Mouse (Mus musculus) embryonic facial prominence, embryonic 15.5 days (tissue): ENCODE data around the gene Brd7. TPM values are rescaled to one million over a fixed set of nuclear protein-coding genes. Genes with fewer than 3 reads are reported as not detected.

Experiments used
- ATAC-seq: fragments of 200-750 bp; cut with Nextera tagmentation; 2 replicates; pipeline ENCODE4 v1.8.0; 2017; ENCODE audit warnings: low read depth, moderate TSS enrichment; ENCODE audit not compliant: insufficient number of reproducible peaks, low FRiP score, low TSS enrichment
- H3K27ac ChIP-seq: fragments of 300-500 bp; sonication (generic); replicated peaks from 2 replicates; pipeline ENCODE4 v1.5.1; 2015; ENCODE audit warnings: mild to moderate bottlenecking, inconsistent platforms
- H3K27me3 ChIP-seq: fragments of 300-500 bp; sonication (generic); 2 replicates; pipeline ENCODE4 v1.6.1; 2015; ENCODE audit warnings: inconsistent platforms
- H3K36me3 ChIP-seq: fragments of 300-500 bp; sonication (generic); 2 replicates; pipeline ENCODE4 v1.6.1; 2015; ENCODE audit warnings: mild to moderate bottlenecking, inconsistent platforms
- H3K4me1 ChIP-seq: fragments of 300-500 bp; sonication (generic); 2 replicates; pipeline ENCODE4 v1.6.1; 2015; ENCODE audit warnings: inconsistent platforms
- H3K4me2 ChIP-seq: fragments of 300-500 bp; sonication (generic); replicated peaks from 2 replicates; pipeline ENCODE4 v1.6.1; 2015; ENCODE audit warnings: mild to moderate bottlenecking, inconsistent platforms
- H3K4me3 ChIP-seq: fragments of 300-500 bp; sonication (generic); replicated peaks from 2 replicates; pipeline ENCODE4 v1.5.1; 2015; ENCODE audit warnings: mild to moderate bottlenecking, inconsistent platforms
- H3K9ac ChIP-seq: fragments of 300-500 bp; sonication (generic); 2 replicates; pipeline ENCODE4 v1.6.1; 2015; ENCODE audit warnings: inconsistent platforms
- H3K9me3 ChIP-seq: fragments of 300-500 bp; sonication (generic); replicated peaks from 2 replicates; pipeline ENCODE4 v1.6.1; 2016; ENCODE audit warnings: inconsistent platforms
- WGBS: fragments of 180-500 bp; shearing (Covaris S2); methylation state at CpG from one replicate; pipeline ENCODE4 v1.1.7; 2015; 5-methylcytosine and 5-hydroxymethylcytosine counted together
- polyA plus RNA-seq: library from polyadenylated mRNA; unstranded; fragments of >200 nt; fragmentation: Nextera tagmentation; extraction: Ambion mirVana; gene quantifications from 2 replicates; pipeline ENCODE4 v1.2.1, GENCODE M21; 2015

The Brd7 gene
- polyA plus RNA-seq, 1 experiment from 2014 or later, result 72.8 TPM

- H3K4me2 ChIP-seq, result no peak overlapping the region
- 72% methylated on average over 7 of the region's 7 CpGs for WGBS
- peaks cover 37% of the 10 kb centered on the region for H3K4me1 ChIP-seq
- no peak overlapping the region for H3K27ac ChIP-seq
- H3K36me3 ChIP-seq, result no peaks in the 10 kb centered on the region
- H3K27me3 ChIP-seq, result no peaks in the 10 kb centered on the region
- no peak for ATAC-seq
- no peak overlapping the region for H3K4me3 ChIP-seq
- no peaks in the 10 kb centered on the region for H3K9me3 ChIP-seq
- H3K9ac ChIP-seq, result no peak overlapping the region
Measured at GRCm38 (mm10) chr8:88380497-88380896, 18.5 kb upstream of the Brd7 start.

- H3K9me3 ChIP-seq, result no peaks in the 10 kb centered on the region
- 28% methylated on average over 19 of the region's 19 CpGs for WGBS
- no peak overlapping the region for H3K4me3 ChIP-seq
- peaks cover 31% of the 10 kb centered on the region for H3K4me1 ChIP-seq
- no peak overlapping the region for H3K9ac ChIP-seq
- no peaks in the 10 kb centered on the region for H3K36me3 ChIP-seq
- 0 out of 2 replicates have a peak overlapping the region, but pooled peaks have one; percentile 17 for H3K4me2 ChIP-seq
- no peaks in the 10 kb centered on the region for H3K27me3 ChIP-seq
- H3K27ac ChIP-seq, result peak overlapping the region; percentile 65
- ATAC-seq, result peak; percentile 81
Measured at GRCm38 (mm10) chr8:88376836-88377582, 15.0 kb upstream of the Brd7 start.

GRCm38 (mm10) chr8:88371522-88371921 lies 9.5 kb upstream of the Brd7 start:
- Histone ChIP-seq H3K4me2 (no peak overlapping the region), H3K36me3 (no peaks in the 10 kb centered on the region), H3K4me3 (no peak overlapping the region), H3K27ac (no peak overlapping the region), H3K4me1 (peaks cover 23% of the 10 kb centered on the region), H3K9ac (no peak overlapping the region), H3K27me3 (no peaks in the 10 kb centered on the region), H3K9me3 (no peaks in the 10 kb centered on the region)
- 85% methylated on average over 2 of the region's 2 CpGs for WGBS
- ATAC-seq, result no peak

- Histone ChIP-seq H3K9me3 (no peaks in the 10 kb centered on the region), H3K27ac (no peak overlapping the region), H3K4me1 (peaks cover 11% of the 10 kb centered on the region; the same call in 1 of the 2 replicates), H3K36me3 (no peaks in the 10 kb centered on the region), H3K4me2 (no peak overlapping the region), H3K9ac (no peak overlapping the region), H3K27me3 (no peaks in the 10 kb centered on the region), H3K4me3 (no peak overlapping the region)
- 41% methylated on average over 3 of the region's 3 CpGs for WGBS
- no peak for ATAC-seq
Measured at GRCm38 (mm10) chr8:88369805-88370204, 7.8 kb upstream of the Brd7 start.

GRCm38 (mm10) chr8:88369221-88369620 lies 7.2 kb upstream of the Brd7 start:
- Histone ChIP-seq H3K27ac (no peak overlapping the region), H3K27me3 (no peaks in the 10 kb centered on the region), H3K9me3 (no peaks in the 10 kb centered on the region), H3K4me2 (no peak overlapping the region), H3K4me1 (peaks cover 11% of the 10 kb centered on the region; the same call in 1 of the 2 replicates), H3K4me3 (no peak overlapping the region), H3K36me3 (no peaks in the 10 kb centered on the region), H3K9ac (no peak overlapping the region)
- ATAC-seq, result no peak; the same call in 1 of the 2 replicates
- 12% methylated on average over 6 of the region's 6 CpGs for WGBS

GRCm38 (mm10) chr8:88362446-88363150 lies 604 bp upstream of the Brd7 start:
- ATAC-seq, result no peak
- H3K9me3 ChIP-seq, result no peaks in the 10 kb centered on the region
- WGBS, result 32% methylated on average over 11 of the region's 11 CpGs
- peak overlapping the region; percentile 98 for H3K4me3 ChIP-seq
- H3K36me3 ChIP-seq, result peaks cover 17% of the 10 kb centered on the region
- peaks cover 19% of the 10 kb centered on the region for H3K4me1 ChIP-seq
- H3K4me2 ChIP-seq, result peak overlapping the region; percentile 80
- H3K9ac ChIP-seq, result no peak overlapping the region
- H3K27me3 ChIP-seq, result no peaks in the 10 kb centered on the region
- H3K27ac ChIP-seq, result peak overlapping the region; percentile 90

GRCm38 (mm10) chr8:88361044-88361707 lies 818 bp downstream of the Brd7 start:
- ATAC-seq, result no peak
- Histone ChIP-seq H3K27ac (peak overlapping the region; percentile 90), H3K36me3 (peaks cover 30% of the 10 kb centered on the region), H3K27me3 (no peaks in the 10 kb centered on the region), H3K9me3 (no peaks in the 10 kb centered on the region), H3K4me2 (peak overlapping the region; percentile 80), H3K4me1 (peaks cover 19% of the 10 kb centered on the region), H3K9ac (peak overlapping the region; percentile 93), H3K4me3 (peak overlapping the region; percentile 98)
- WGBS, result 1% methylated on average over 31 of the region's 31 CpGs

- Histone ChIP-seq H3K36me3 (peaks cover 42% of the 10 kb centered on the region), H3K9ac (no peak overlapping the region), H3K27ac (no peak overlapping the region), H3K9me3 (no peaks in the 10 kb centered on the region), H3K4me3 (peak overlapping the region; percentile 98), H3K4me1 (peaks cover 19% of the 10 kb centered on the region), H3K27me3 (no peaks in the 10 kb centered on the region), H3K4me2 (peak overlapping the region; percentile 80)
- 77% methylated on average over 2 of the region's 2 CpGs for WGBS
- ATAC-seq, result no peak
Measured at GRCm38 (mm10) chr8:88359959-88360358, 2.0 kb downstream of the Brd7 start.

- ATAC-seq, result no peak
- Histone ChIP-seq H3K9me3 (no peaks in the 10 kb centered on the region), H3K36me3 (peaks cover 60% of the 10 kb centered on the region), H3K4me3 (no peak overlapping the region), H3K27ac (no peak overlapping the region), H3K4me1 (peaks cover 18% of the 10 kb centered on the region), H3K27me3 (no peaks in the 10 kb centered on the region), H3K4me2 (no peak overlapping the region), H3K9ac (no peak overlapping the region)
- 76% methylated on average over 5 of the region's 5 CpGs for WGBS
Measured at GRCm38 (mm10) chr8:88357946-88358345, 4.0 kb downstream of the Brd7 start.

- H3K4me3 ChIP-seq, result no peak overlapping the region
- H3K4me1 ChIP-seq, result peaks cover 14% of the 10 kb centered on the region
- no peak overlapping the region for H3K9ac ChIP-seq
- H3K4me2 ChIP-seq, result no peak overlapping the region
- peaks cover 66% of the 10 kb centered on the region for H3K36me3 ChIP-seq
- H3K27me3 ChIP-seq, result no peaks in the 10 kb centered on the region
- no peaks in the 10 kb centered on the region for H3K9me3 ChIP-seq
- no peak for ATAC-seq
- no peak overlapping the region for H3K27ac ChIP-seq
- WGBS, result 46% methylated on average over 5 of the region's 5 CpGs
Measured at GRCm38 (mm10) chr8:88357226-88357933, 4.6 kb downstream of the Brd7 start.

- ATAC-seq, result no peak
- WGBS, result 77% methylated on average over 2 of the region's 2 CpGs
Measured at GRCm38 (mm10) chr8:88349046-88349445, 12.9 kb downstream of the Brd7 start.

More at GRCm38 (mm10) chr8:88349046-88349445, 12.9 kb downstream of the Brd7 start:
- Histone ChIP-seq H3K4me1 (no peaks in the 10 kb centered on the region), H3K27me3 (no peaks in the 10 kb centered on the region), H3K4me2 (no peak overlapping the region), H3K4me3 (no peak overlapping the region), H3K9ac (no peak overlapping the region), H3K27ac (no peak overlapping the region), H3K36me3 (peaks cover 80% of the 10 kb centered on the region), H3K9me3 (no peaks in the 10 kb centered on the region)
